Mouse (Mus musculus): Measurements from ENCODE around the gene Mgrn1.

DNA sequence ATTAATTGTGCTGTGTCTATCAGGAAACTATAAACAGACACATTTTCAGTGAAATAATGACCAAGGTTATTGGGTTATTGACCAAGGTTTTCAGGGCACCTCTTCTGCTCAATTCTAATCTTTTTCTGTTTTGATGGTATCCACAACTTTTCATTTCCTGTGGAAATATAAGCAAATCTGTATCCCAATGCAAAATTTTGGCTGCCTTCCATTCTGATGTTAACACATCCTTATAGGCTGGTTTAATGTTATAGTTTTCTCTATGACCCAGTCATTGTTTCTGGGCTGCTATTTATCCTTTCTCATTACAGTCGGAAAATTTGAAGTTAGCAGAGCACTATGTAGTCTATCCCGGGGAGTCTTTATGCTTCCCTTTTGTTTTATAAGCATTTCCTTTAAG, 13.7 kb downstream of the Mgrn1 start:
- no peak for TF ChIP-seq POLR2A (IDR thresholded peaks at IDR 0.05; ENCODE audit: borderline replicate concordance, low read depth, low read length)
- TF ChIP-seq CTCF (IDR thresholded peaks at IDR 0.05; ENCODE audit: low read depth, low read length) = no peak

Measured in bone marrow macrophage, adult 2 months (primary cell).